Mouse (Mus musculus) lung, embryonic 15.5 days (tissue): ENCODE data around the gene Sac3d1. TPM values are rescaled to one million over a fixed set of nuclear protein-coding genes. Genes with fewer than 3 reads are reported as not detected.

Experiments
- ATAC-seq: fragments of 200-750 bp; cut with Nextera tagmentation; 2 replicates; pipeline ENCODE4 v1.8.0; 2017; ENCODE audit warnings: moderate number of reproducible peaks, borderline replicate concordance; ENCODE audit not compliant: low FRiP score, low TSS enrichment; ENCODE audit errors: extremely low read depth
- H3K27ac ChIP-seq: fragments of 300-500 bp; sonication (generic); 2 replicates; pipeline ENCODE4 v1.5.1; 2015; ENCODE audit warnings: moderate library complexity, mild to moderate bottlenecking, inconsistent platforms
- H3K27me3 ChIP-seq: fragments of 300-500 bp; sonication (generic); 2 replicates; pipeline ENCODE4 v1.6.1; 2015; ENCODE audit warnings: inconsistent platforms
- H3K36me3 ChIP-seq: fragments of 300-500 bp; sonication (generic); 2 replicates; pipeline ENCODE4 v1.6.1; 2015; ENCODE audit warnings: inconsistent platforms
- H3K4me1 ChIP-seq: fragments of 300-500 bp; sonication (generic); 2 replicates; pipeline ENCODE4 v1.6.1; 2015; ENCODE audit warnings: inconsistent platforms
- H3K4me2 ChIP-seq: fragments of 300-500 bp; sonication (generic); 2 replicates; pipeline ENCODE4 v1.6.1; 2015; ENCODE audit warnings: inconsistent platforms, mild to moderate bottlenecking, moderate library complexity
- H3K4me3 ChIP-seq: fragments of 300-500 bp; sonication (generic); 2 replicates; pipeline ENCODE4 v1.5.1; 2015; ENCODE audit warnings: mild to moderate bottlenecking, inconsistent platforms
- H3K9ac ChIP-seq: fragments of 300-500 bp; sonication (generic); 2 replicates; pipeline ENCODE4 v1.6.1; 2015; ENCODE audit warnings: inconsistent platforms
- H3K9me3 ChIP-seq: fragments of 300-500 bp; sonication (generic); 2 replicates; pipeline ENCODE4 v1.6.1; 2016; ENCODE audit warnings: inconsistent platforms
- WGBS: fragments of 180-500 bp; shearing (Covaris S2); methylation state at CpG from one replicate; pipeline ENCODE4 v1.1.7; 2015; 5-methylcytosine and 5-hydroxymethylcytosine counted together
- polyA plus RNA-seq: library from polyadenylated mRNA; unstranded; fragments of >200 nt; fragmentation: Nextera tagmentation; extraction: Ambion mirVana; gene quantifications from 2 replicates; pipeline ENCODE4 v1.2.1, GENCODE M21; 2015

Gene Sac3d1
- polyA plus RNA-seq, result 48.6 and 49.8 TPM in 2 replicates

DNA sequence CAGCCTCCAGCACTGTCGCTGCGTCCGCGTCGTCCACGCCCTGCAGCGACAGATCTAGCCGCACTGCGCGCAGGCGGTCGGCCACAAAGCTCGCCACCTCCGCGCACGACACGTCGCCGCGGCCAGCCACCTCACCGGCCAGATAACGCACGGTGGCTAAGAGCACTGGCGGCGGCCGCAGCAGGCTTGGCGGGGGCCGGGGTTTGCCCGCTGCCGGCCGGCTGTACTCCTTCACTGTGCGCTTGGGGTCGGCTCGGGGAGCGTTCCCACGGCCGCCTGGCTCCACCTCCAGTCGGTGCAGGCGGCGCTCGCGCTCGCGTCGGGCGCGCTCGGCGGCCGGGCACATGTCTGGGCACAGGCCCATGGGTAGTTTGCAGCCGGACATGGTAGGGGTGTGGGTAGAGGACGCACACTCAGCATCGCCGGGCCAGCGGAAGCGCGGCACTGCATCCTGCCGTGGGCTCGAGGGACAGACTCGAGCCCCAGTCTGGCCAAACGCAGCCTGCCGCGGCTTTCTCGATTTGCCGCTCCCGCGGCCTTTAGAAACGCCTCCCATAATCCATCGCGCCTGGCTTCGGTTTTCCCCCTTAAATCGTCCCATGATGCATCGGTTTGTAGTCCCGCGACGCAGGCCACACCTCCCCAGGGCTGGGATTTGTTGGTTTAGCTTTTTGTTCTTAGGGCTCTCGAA lies at the start of gene Sac3d1:
Sac3d1 (minus strand) TSS at position 665 of the 691 bp plus-strand sequence.
- WGBS, result under 1% methylated on average over 76 of the region's 77 CpGs

DNA sequence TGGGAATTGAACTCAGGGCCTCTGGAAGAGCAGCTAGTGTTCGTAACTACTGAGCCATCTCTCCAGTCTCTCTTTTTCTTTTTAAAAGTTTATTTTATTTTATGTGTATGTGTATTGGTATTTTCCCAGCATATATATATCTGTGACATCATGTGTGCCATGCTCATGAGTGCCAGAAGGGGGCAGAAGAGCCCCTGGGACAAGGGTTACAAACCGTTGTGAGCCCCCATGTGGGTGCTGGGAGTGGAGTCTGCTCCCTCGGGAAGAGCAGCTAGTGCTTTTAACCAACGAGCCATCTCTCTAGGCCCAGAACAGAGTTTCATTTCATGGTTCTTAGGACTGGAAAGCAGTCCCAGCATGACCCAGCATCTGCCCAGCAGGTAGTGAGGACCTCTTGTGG lies 48.3 kb upstream of the Sac3d1 start:
- no peak overlapping the region for H3K9ac ChIP-seq
- no peaks in the 10 kb centered on the region for H3K36me3 ChIP-seq
- H3K27ac ChIP-seq, result no peak overlapping the region
- H3K4me1 ChIP-seq, result no peaks in the 10 kb centered on the region; the same call in 1 of the 2 replicates
- no peaks in the 10 kb centered on the region for H3K27me3 ChIP-seq
- ATAC-seq, result no peak
- H3K4me2 ChIP-seq, result no peak overlapping the region
- H3K9me3 ChIP-seq, result no peaks in the 10 kb centered on the region
- 70% methylated on average over 4 of the region's 4 CpGs for WGBS
- no peak overlapping the region for H3K4me3 ChIP-seq

More for the DNA sequence above, at the start of gene Sac3d1:
- peaks cover 22% of the 10 kb centered on the region for H3K4me1 ChIP-seq
- H3K4me3 ChIP-seq, result peak within 1 kb of the TSS; percentile 70
- H3K4me2 ChIP-seq, result peak within 1 kb of the TSS; percentile 85
- H3K27ac ChIP-seq, result peak within 1 kb of the TSS; percentile 99
- H3K9ac ChIP-seq, result peak within 1 kb of the TSS; percentile 81
- no peaks in the 10 kb centered on the region for H3K27me3 ChIP-seq
- peak; percentile 87 for ATAC-seq
- no peaks in the 10 kb centered on the region for H3K9me3 ChIP-seq
- H3K36me3 ChIP-seq, result peaks cover 25% of the 10 kb centered on the region

DNA sequence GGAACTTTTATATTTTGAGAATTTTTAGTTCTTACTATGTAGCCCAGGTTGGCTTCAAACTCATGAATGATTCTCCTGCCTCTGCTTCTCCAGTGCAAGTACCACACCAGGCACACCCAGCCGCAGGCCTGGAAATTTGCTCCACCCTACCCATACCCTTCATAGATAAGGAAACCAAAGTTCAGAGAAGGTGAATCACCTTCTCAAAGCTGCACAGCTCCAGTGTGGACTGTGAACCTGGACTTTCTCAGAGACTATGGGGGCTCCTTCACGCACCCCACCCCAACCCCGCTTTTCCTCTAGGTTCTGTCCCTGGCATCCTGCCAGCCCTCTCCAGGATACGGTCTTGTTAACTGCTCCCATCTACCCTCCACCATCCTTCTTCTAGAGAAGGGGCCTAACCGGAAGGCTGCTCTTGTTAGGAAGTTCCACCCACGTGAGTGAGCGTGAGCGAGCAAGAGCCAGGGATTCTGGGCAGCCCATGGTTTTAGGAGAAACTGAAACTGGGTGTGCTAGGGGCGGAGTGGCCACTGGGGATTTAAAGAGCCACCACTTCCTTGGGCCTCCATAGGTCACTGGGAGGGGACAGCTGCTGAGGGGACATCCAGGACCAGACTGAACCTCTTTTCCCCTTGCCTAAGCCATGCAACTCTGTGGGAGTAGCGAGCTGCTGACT lies 45.6 kb upstream of the Sac3d1 start:
- Histone ChIP-seq H3K4me2 (peak overlapping the region; percentile 17; the same call in 1 of the 2 replicates), H3K36me3 (no peaks in the 10 kb centered on the region), H3K9ac (no peak overlapping the region), H3K27me3 (no peaks in the 10 kb centered on the region), H3K4me1 (no peaks in the 10 kb centered on the region; the same call in 1 of the 2 replicates), H3K27ac (no peak overlapping the region), H3K9me3 (no peaks in the 10 kb centered on the region), H3K4me3 (no peak overlapping the region)
- no peak for ATAC-seq
- WGBS, result 43% methylated on average over 10 of the region's 10 CpGs

- 70% methylated on average over 6 of the region's 6 CpGs for WGBS
- no peak for ATAC-seq
Measured at GRCm38 (mm10) chr19:6157220-6157619, 38.8 kb upstream of the Sac3d1 start.

DNA sequence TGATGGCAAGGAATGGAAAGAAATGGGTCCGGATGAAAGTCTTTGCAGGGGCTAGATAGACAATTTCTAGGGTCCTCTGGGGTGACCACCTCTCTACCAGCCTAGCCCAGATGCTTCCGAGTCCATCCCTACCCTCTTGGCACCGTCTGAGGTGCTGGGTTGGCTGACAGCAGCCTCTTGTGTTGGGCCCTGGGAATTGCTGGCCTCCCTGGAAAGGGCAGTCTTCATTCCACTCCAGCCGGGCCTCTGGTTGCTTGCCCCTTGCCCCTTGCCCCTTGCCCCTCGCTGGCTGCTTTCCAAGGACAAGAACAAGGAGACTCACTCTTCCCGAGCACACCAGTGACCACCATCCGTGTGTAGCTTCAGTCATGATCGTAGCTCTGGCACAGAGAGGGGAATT lies 37.9 kb upstream of the Sac3d1 start:
- Histone ChIP-seq H3K4me1 (no peaks in the 10 kb centered on the region), H3K9ac (no peak overlapping the region), H3K9me3 (no peaks in the 10 kb centered on the region), H3K36me3 (no peaks in the 10 kb centered on the region), H3K27ac (no peak overlapping the region), H3K4me3 (no peak overlapping the region), H3K27me3 (no peaks in the 10 kb centered on the region), H3K4me2 (no peak overlapping the region)
- WGBS, result 58% methylated on average over 8 of the region's 8 CpGs
- ATAC-seq, result no peak

More at GRCm38 (mm10) chr19:6157220-6157619, 38.8 kb upstream of the Sac3d1 start:
- Histone ChIP-seq H3K27me3 (no peaks in the 10 kb centered on the region), H3K36me3 (no peaks in the 10 kb centered on the region), H3K9ac (no peak overlapping the region), H3K4me1 (no peaks in the 10 kb centered on the region), H3K4me3 (no peak overlapping the region), H3K4me2 (no peak overlapping the region), H3K27ac (no peak overlapping the region), H3K9me3 (no peaks in the 10 kb centered on the region)

DNA sequence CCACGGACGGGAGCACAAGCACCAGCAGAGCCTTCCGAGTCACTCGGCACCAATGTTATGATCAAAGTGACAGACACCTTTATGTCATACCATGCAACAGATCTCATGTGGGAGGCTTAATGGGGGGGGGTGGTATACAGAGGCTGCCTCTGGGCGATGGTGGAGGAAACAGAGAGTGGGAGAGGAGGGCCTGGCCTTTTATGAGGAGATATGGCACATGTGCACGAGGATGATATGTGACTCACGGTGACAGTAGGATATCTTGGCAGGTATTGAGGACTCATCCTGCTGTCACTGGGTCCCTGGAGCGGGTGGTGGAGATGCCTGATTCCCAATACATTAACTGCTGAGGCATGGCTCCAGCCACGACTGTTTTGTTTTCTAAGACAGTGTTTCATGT lies 36.7 kb upstream of the Sac3d1 start:
- Histone ChIP-seq H3K27ac (no peak overlapping the region), H3K4me3 (no peak overlapping the region), H3K4me2 (no peak overlapping the region), H3K4me1 (no peaks in the 10 kb centered on the region), H3K9me3 (no peaks in the 10 kb centered on the region), H3K36me3 (no peaks in the 10 kb centered on the region), H3K27me3 (no peaks in the 10 kb centered on the region), H3K9ac (no peak overlapping the region)
- WGBS, result 76% methylated on average over 9 of the region's 9 CpGs
- ATAC-seq, result no peak

DNA sequence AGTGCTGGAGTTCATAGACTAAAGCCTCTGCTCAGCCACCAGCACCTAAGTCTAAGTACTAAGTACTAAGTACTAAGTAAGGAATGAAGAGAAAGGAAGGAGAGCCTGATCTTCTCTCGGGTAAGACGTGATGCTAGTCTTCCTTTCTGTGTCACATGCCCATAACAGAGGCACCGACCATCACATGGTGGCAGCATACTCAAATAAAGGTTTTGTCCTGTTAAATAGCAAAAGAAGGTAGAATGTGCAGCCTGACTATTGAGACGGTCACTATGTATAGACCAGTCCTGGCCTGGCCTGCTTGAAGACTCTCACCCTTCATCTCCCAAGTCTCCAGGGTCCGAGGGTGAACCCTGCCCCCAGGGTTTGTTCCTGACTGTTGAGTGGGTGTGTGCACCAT lies 26.4 kb upstream of the Sac3d1 start:
- H3K27me3 ChIP-seq, result no peaks in the 10 kb centered on the region
- no peak overlapping the region for H3K27ac ChIP-seq
- H3K4me1 ChIP-seq, result peaks cover 12% of the 10 kb centered on the region
- no peaks in the 10 kb centered on the region for H3K36me3 ChIP-seq
- no peak for ATAC-seq
- H3K4me2 ChIP-seq, result no peak overlapping the region
- H3K4me3 ChIP-seq, result no peak overlapping the region
- no peaks in the 10 kb centered on the region for H3K9me3 ChIP-seq
- H3K9ac ChIP-seq, result no peak overlapping the region
- WGBS, result 60% methylated on average over 5 of the region's 5 CpGs

DNA sequence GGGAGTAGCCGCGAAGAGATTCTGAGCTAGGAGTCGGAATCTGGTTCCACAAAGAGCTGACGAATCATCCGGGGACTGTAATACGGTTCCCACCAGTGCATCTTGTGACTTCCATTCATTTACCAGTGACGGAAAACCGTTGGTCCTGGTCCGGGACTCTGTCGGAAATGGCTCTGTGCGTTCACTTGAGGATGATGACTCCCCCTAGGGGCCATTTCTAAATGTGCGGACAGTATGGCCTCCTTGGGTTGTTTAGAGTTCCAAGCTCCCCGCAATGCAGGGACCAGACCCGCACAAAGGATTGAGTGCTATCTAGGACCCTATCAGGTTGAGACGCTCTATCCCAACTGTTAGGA lies 22.9 kb upstream of the Sac3d1 start, which contains the start of gene Arl2:
Arl2 (minus strand) TSS at position 155 of the 356 bp plus-strand sequence.
- Histone ChIP-seq H3K36me3 (peaks cover 11% of the 10 kb centered on the region), H3K4me3 (peak within 1 kb of the TSS; percentile 79), H3K4me2 (peak within 1 kb of the TSS; percentile 82), H3K27me3 (no peaks in the 10 kb centered on the region), H3K27ac (peak within 1 kb of the TSS; percentile 95), H3K4me1 (peaks cover 16% of the 10 kb centered on the region), H3K9me3 (no peaks in the 10 kb centered on the region), H3K9ac (peak within 1 kb of the TSS; percentile 85)
- peak; percentile 73 for ATAC-seq
- WGBS, result 1% methylated on average over 15 of the region's 15 CpGs

DNA sequence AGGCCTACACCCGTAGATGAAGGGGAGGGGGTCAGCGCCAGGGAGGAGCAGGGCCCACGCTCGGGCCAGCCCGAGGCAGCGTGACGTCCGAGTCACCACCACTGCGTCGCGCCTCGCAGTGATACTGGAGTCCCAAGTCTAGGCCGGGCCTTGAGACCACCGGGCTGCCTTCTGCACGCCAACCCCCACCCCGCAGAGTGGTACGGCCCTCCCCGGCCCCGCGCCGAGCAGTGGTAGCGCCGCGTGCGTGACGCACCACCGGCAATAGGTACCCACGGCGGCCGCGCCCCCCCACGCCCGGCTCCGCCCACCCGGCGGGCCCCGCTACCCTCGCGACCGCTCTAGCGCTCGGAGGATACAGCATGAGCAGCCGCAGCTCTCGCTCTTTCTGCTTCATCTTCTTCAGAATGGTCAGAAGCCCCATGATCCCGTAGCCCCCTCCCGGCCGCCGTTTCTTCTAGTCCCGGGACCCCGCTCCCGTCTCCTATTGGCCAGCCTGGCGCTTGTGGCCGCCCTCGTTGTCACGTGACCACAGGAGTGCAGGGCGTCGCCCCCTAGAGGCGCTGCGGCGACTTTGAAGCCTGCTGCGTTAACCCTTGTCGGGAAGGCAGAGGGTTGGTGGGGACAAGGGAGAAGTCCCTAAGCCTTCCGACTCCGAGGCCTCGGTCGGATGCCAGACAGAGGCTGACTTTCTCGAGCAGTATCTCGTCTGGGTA lies 22.4 kb upstream of the Sac3d1 start, which contains the start of gene Batf2:
Batf2 (plus strand) TSS at position 306 of the 716 bp plus-strand sequence.
- peaks cover 15% of the 10 kb centered on the region for H3K36me3 ChIP-seq
- peak within 1 kb of the TSS; percentile 79 for H3K4me3 ChIP-seq
- H3K9ac ChIP-seq, result peak within 1 kb of the TSS; percentile 85
- H3K4me2 ChIP-seq, result peak within 1 kb of the TSS; percentile 82
- H3K27me3 ChIP-seq, result no peaks in the 10 kb centered on the region
- no peaks in the 10 kb centered on the region for H3K9me3 ChIP-seq
- under 1% methylated on average over 68 of the region's 68 CpGs for WGBS
- peak within 1 kb of the TSS; percentile 95 for H3K27ac ChIP-seq
- ATAC-seq, result peak; percentile 94
- peaks cover 16% of the 10 kb centered on the region for H3K4me1 ChIP-seq

DNA sequence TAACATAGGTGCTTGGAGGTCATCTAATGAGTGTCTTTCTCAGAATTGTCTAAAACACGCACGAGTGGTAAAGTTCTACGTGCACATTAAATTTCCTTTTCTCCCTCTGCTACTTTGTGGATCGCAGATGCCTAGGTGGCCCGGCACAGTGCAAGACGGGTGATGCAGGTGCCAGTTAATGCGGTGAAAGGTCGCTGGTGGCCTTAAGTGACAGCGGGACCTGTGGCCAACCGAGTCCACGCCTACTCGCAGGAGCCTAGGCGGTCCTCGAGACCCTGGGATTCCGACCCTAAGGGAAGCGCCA lies 21.9 kb upstream of the Sac3d1 start:
- peaks cover 16% of the 10 kb centered on the region for H3K4me1 ChIP-seq
- 6% methylated on average over 16 of the region's 16 CpGs for WGBS
- no peaks in the 10 kb centered on the region for H3K27me3 ChIP-seq
- H3K36me3 ChIP-seq, result peaks cover 20% of the 10 kb centered on the region
- peak overlapping the region; percentile 79 for H3K4me3 ChIP-seq
- no peak for ATAC-seq
- H3K27ac ChIP-seq, result peak overlapping the region; percentile 95
- no peaks in the 10 kb centered on the region for H3K9me3 ChIP-seq
- H3K4me2 ChIP-seq, result peak overlapping the region; percentile 82
- H3K9ac ChIP-seq, result peak overlapping the region; percentile 85

DNA sequence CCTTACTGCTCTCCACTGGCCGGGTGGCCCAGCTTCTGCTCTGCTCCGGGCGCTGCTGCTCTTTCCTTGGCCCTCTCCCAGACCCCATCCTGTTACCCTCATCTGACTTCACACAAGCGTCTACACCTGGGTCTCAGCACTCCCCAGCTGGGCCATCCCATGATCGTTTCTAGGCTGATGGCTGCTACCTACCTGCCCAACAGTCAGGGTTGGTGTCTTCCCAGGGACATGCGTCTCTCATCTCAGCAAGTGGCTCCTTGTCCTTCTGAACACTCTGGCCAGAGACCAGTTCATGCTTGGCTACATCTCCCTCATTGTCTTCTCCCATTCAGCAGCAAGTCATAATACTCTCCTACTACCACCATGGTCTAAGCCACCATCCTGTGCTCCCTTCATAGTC lies 21.3 kb upstream of the Sac3d1 start:
- no peak for ATAC-seq
- WGBS, result 91% methylated on average over 6 of the region's 6 CpGs
- Histone ChIP-seq H3K9ac (peak overlapping the region; percentile 85; the same call in 1 of the 2 replicates), H3K36me3 (peaks cover 21% of the 10 kb centered on the region), H3K4me3 (peak overlapping the region; percentile 79), H3K4me2 (peak overlapping the region; percentile 82), H3K27ac (no peak overlapping the region), H3K27me3 (no peaks in the 10 kb centered on the region), H3K9me3 (no peaks in the 10 kb centered on the region), H3K4me1 (peaks cover 16% of the 10 kb centered on the region)

DNA sequence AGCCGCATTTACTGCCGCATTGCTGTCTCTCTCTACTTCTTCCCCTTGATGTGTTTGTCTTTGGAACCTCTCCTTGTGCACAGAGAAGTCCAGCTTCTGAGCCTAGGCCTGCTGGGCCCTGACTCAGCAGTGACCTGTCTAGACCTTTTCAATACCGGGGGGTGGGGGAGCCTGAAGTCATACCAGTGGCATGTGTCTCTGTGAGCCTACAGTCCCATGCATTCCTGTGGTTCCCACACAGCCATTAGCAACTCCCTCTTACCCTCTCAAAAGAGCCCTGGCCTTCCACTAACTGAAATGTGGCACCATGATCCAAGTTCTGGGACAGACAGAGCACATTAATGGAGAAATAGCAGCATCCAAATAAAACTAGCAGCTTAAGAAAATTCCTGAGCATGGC lies 17.9 kb upstream of the Sac3d1 start:
- Histone ChIP-seq H3K27ac (no peak overlapping the region), H3K4me3 (no peak overlapping the region), H3K4me1 (peaks cover 8% of the 10 kb centered on the region), H3K36me3 (peaks cover 28% of the 10 kb centered on the region), H3K9ac (no peak overlapping the region), H3K4me2 (no peak overlapping the region), H3K27me3 (no peaks in the 10 kb centered on the region), H3K9me3 (no peaks in the 10 kb centered on the region)
- 84% methylated on average over 3 of the region's 3 CpGs for WGBS
- ATAC-seq, result no peak
